Mouse (Mus musculus) brain, embryonic 14.5 days (tissue): ENCODE data around the gene Gm16485.

Experiments
- CTCF ChIP-seq: fragments of 200-500 bp; IDR thresholded peaks from 2 replicates; pipeline ENCODE4 v1.5.1; 2012; ENCODE audit warnings: inconsistent platforms, mild to moderate bottlenecking, moderate library complexity, borderline replicate concordance; ENCODE audit not compliant: insufficient read depth, insufficient read length; ENCODE audit errors: extremely low read depth
- POLR2A ChIP-seq: fragments of 200-500 bp; IDR thresholded peaks from 2 replicates; pipeline ENCODE4 v1.6.1; 2012; ENCODE audit warnings: mild to moderate bottlenecking, inconsistent platforms, borderline replicate concordance; ENCODE audit not compliant: poor library complexity, insufficient read depth, insufficient read length, severe bottlenecking; ENCODE audit errors: extremely low read depth

DNA sequence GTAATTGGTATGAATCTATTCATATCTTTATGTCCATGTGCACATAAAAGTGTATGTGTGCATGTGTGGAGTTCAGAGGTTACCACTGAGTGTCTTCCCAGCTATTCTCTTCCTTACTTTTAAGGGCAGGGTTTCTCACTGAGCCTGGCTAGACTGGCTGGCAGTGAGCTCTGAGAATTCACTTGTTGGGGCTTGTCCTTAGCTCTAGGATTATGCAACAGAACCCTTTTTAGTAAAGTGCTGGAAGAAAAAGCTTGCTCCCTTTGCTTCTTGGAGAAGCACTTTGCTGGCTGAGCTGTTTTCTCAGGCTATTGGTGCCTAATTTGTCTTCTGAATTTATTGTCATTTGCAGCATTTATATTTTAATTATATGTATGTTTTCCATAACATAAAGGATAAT lies 18.3 kb upstream of the Gm16485 start:
- TF ChIP-seq CTCF (no peak), POLR2A (no peak)
